Mouse (Mus musculus): ENCODE measurements around the gene Crybg3.
A peak's percentile ranks its signal among the peaks of the same experiment; 100 is the strongest.
"Not testable (repeated sequence)": the region's sequence is repeated elsewhere in the genome, so short reads cannot be mapped to it uniquely, and the experiment has no call there.

Crybg3 gene

DNA sequence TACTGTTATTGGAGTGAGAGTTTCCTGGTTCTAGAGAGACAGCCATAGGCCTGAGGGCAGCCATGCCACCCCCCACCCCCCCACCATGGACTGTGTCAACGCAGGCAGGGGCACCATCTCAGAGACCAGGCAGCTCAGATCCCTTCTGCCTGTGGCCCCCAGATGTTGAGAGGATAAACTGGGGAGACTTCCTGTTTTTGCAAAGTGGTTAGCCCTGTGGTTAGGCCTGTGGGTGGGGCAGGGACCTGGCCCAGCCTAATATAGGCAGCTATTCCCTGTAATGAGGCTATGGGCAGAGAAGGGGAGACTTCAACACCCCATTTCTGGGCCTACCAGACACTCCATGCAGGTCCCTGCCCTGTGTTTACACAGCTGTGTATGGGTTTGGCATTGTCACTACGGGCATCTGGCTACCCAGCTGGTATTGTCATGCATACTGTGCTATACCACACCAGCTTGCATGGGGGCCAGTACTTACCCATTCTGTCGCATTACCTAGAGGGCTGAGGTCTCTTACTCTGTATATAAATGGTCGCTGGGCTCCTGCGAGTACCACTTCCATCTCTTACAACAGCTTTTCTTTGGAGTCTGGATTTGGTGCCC is 141.4 kb downstream of the Crybg3 start:
- DNase-seq (ENCODE audit: low read depth, low spot score): not testable (repeated sequence)

- DNase-seq (ENCODE audit: low read depth, low spot score): no peak
These were observed 149.0 kb downstream of the Crybg3 start for GRCm38 (mm10) chr16:59451813-59452212.

- DNase-seq (ENCODE audit: low read depth, low spot score): no peak
These were observed 151.7 kb downstream of the Crybg3 start for GRCm38 (mm10) chr16:59449092-59449491.

DNA sequence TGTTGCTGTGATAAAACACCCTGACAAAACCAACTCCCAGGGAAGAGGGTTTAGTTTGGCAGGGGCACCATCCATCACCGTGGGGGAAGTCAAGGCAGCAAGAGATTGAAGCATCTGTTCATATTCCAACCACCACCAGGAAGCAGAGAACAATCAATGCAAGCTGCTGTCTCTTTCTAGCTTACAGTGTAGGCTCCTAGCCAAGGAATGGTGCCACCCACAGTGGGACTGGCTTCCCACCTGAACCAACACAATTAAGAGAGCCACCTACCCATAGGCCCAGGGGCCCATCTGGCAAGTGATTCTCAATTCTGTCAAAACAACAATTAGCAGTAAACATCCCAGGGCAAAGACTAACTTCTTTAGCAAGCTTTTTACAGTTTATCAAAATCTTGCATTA is 152.6 kb downstream of the Crybg3 start:
- DNase-seq (ENCODE audit: low read depth, low spot score): peak; percentile 35

GRCm38 (mm10) chr16:59444880-59445559 is 155.8 kb downstream of the Crybg3 start:
- no peak for DNase-seq (ENCODE audit: low read depth, low spot score)
